8 mouse cellular contexts compared by ENCODE assay signal in the genomic region with DNA sequence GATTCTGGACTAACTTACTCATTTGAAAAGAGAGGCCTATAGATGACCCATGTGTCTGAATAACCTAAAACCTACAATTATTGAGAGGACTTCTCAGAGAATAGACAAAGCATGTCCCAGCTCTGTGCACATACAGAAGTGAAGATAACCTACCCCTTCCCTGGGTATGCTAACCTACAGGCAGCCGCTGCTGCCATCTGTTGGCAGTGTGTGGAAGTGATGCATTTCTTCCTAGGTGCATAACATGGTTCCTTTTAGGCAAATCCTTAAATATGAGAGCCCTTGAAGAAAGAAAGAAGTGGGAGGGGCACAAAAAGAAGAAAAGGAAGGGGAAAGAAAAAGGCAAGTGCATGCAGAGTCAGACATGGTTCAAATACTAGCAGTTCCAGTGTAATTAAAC. TPM values are rescaled to one million over a fixed set of nuclear protein-coding genes. Genes with fewer than 3 reads are reported as not detected.
DNase-seq lines count a peak whose midpoint lies in the region; ATAC-seq and TF ChIP-seq lines count a peak whose summit lies in the region.

No protein-coding gene starts in this region.

- H3K9me3 ChIP-seq in heart, embryonic 12.5 days (replicated peaks) = no peaks in the 10 kb centered on the region
- H3K9me3 ChIP-seq in forebrain, postnatal 0 days (ENCODE audit: low read length) = no peaks in the 10 kb centered on the region
- no peaks in the 10 kb centered on the region for H3K9me3 ChIP-seq in lung, embryonic 14.5 days (ENCODE audit: low read depth, low read length)

- no peak overlapping the region for H3K9ac ChIP-seq in heart, embryonic 12.5 days
- no peak overlapping the region for H3K9ac ChIP-seq in forebrain, postnatal 0 days
- no peak overlapping the region for H3K9ac ChIP-seq in lung, embryonic 14.5 days

- no peak overlapping the region for H3K27ac ChIP-seq in heart, embryonic 12.5 days (ENCODE audit: poor library complexity, severe bottlenecking)
- no peak overlapping the region for H3K27ac ChIP-seq in forebrain, postnatal 0 days (ENCODE audit: low read depth, low read length)
- no peak overlapping the region for H3K27ac ChIP-seq in lung, embryonic 14.5 days (ENCODE audit: low read depth)
- no peak overlapping the region for H3K27ac ChIP-seq in spleen, adult 2 months (ENCODE audit: insufficient read depth, low read length)

- H3K36me3 ChIP-seq in heart, embryonic 12.5 days = no peaks in the 10 kb centered on the region
- H3K36me3 ChIP-seq in forebrain, postnatal 0 days (ENCODE audit: insufficient read depth) = no peaks in the 10 kb centered on the region
- H3K36me3 ChIP-seq in lung, embryonic 14.5 days (ENCODE audit: insufficient read depth) = no peaks in the 10 kb centered on the region
- H3K36me3 ChIP-seq in spleen, adult 2 months (ENCODE audit: control insufficient read depth, insufficient read depth, low read length) = no peaks in the 10 kb centered on the region

- H3K4me1 ChIP-seq in heart, embryonic 12.5 days (replicated peaks) = no peaks in the 10 kb centered on the region
- H3K4me1 ChIP-seq in forebrain, postnatal 0 days (ENCODE audit: insufficient read depth) = no peaks in the 10 kb centered on the region
- no peaks in the 10 kb centered on the region for H3K4me1 ChIP-seq in lung, embryonic 14.5 days (ENCODE audit: insufficient read depth)
- H3K4me1 ChIP-seq in spleen, adult 2 months (ENCODE audit: control insufficient read depth, insufficient read depth, insufficient read length) = peaks cover 2% of the 10 kb centered on the region; the same call in 1 of the 2 replicates

- 0 out of 2 replicates have a peak, but pooled peaks cover 5% of the 10 kb centered on the region for H3K27me3 ChIP-seq in heart, embryonic 12.5 days (replicated peaks)
- no peaks in the 10 kb centered on the region for H3K27me3 ChIP-seq in forebrain, postnatal 0 days (ENCODE audit: insufficient read depth, low read length)
- no peaks in the 10 kb centered on the region for H3K27me3 ChIP-seq in lung, embryonic 14.5 days (ENCODE audit: insufficient read depth, low read length)
- H3K27me3 ChIP-seq in spleen, adult 2 months (ENCODE audit: control insufficient read depth, insufficient read depth, low read length) = no peaks in the 10 kb centered on the region

- no peak for ATAC-seq in heart, embryonic 12.5 days (ENCODE audit: insufficient number of reproducible peaks, low FRiP score)
- no peak for ATAC-seq in forebrain, postnatal 0 days
- no peak for ATAC-seq in lung, embryonic 14.5 days (ENCODE audit: insufficient read depth)

- TF ChIP-seq CTCF in forebrain, postnatal 0 days (IDR thresholded peaks at IDR 0.05; ENCODE audit: low read depth) = peak; percentile 66
- peak; percentile 80 for TF ChIP-seq CTCF in lung, embryonic 14.5 days (IDR thresholded peaks at IDR 0.05; ENCODE audit: low read depth)
- peak; percentile 74; the same call in 1 of the 2 replicates for TF ChIP-seq CTCF in spleen, adult 2 months (IDR thresholded peaks at IDR 0.05; ENCODE audit: extremely low read depth, insufficient read depth, insufficient read length, insufficient replicate concordance)

- 0% methylated on average over 1 of the region's 1 CpGs for WGBS in heart, embryonic 12.5 days
- 5% methylated on average over 1 of the region's 1 CpGs for WGBS in forebrain, postnatal 0 days
- WGBS in lung, embryonic 14.5 days = 3% methylated on average over 1 of the region's 1 CpGs
- WGBS in spleen, adult 2 months = 0% methylated on average over 1 of the region's 1 CpGs

- H3K4me2 ChIP-seq in heart, embryonic 12.5 days = no peak overlapping the region
- H3K4me2 ChIP-seq in forebrain, postnatal 0 days (ENCODE audit: low read depth) = no peak overlapping the region
- H3K4me2 ChIP-seq in lung, embryonic 14.5 days = no peak overlapping the region

- TF ChIP-seq POLR2A in spleen, adult 2 months (IDR thresholded peaks at IDR 0.05; ENCODE audit: low read depth, low read length) = no peak

- no peak overlapping the region for H3K4me3 ChIP-seq in heart, embryonic 12.5 days
- no peak overlapping the region for H3K4me3 ChIP-seq in forebrain, postnatal 0 days (ENCODE audit: low read depth, low read length)
- no peak overlapping the region for H3K4me3 ChIP-seq in lung, embryonic 14.5 days (ENCODE audit: low read depth, low read length)
- H3K4me3 ChIP-seq in spleen, adult 2 months (ENCODE audit: extremely low read depth, insufficient read depth, insufficient read length) = no peak overlapping the region

- peak; percentile 22 to 62 for DNase-seq in heart, adult 18-20 months
- DNase-seq in CD4-positive, CD25-positive, alpha-beta regulatory T cell, adult 2 months (ENCODE audit: low read depth, low spot score) = peak; percentile 83
- peak; percentile 68 for DNase-seq in brain, adult 2 months (ENCODE audit: low read depth, low spot score)
- peak; percentile 35 for DNase-seq in forebrain, postnatal 0 days
- peak; percentile 52 to 75 for DNase-seq in kidney, postnatal 25 days
- peak; percentile 81 for DNase-seq in lung, embryonic 14.5 days
- peak; percentile 31 to 56 for DNase-seq in spleen, adult 2 months (ENCODE audit: low read depth in 1 of 2, low spot score in 2 of 2)

RNA-seq across cellular contexts. Expression of a gene that starts 38.8 kb away (rescaled TPM):
- total RNA-seq in heart, adult 18-20 months (2021) = not detected
- not detected in 2 replicates for polyA plus RNA-seq in heart, embryonic 12.5 days (2016; fragmentation: Nextera tagmentation; extraction: Ambion mirVana)
- total RNA-seq in forebrain, postnatal 0 days (2014; rRNA removed) = 0.14 TPM in 1 of 2 replicates, not detected in the other
- not detected in 2 replicates for polyA plus RNA-seq in forebrain, postnatal 0 days (2015; fragmentation: Nextera tagmentation; extraction: Ambion mirVana)
- not detected in 2 replicates for polyA plus RNA-seq in lung, embryonic 14.5 days (2014; fragmentation: Nextera tagmentation; extraction: Ambion mirVana)
- polyA plus RNA-seq in spleen, adult 2 months (2012; rRNA removed) = not detected in 2 replicates

RNA-seq across cellular contexts. Expression of a gene that starts 41.1 kb away (rescaled TPM):
- total RNA-seq in heart, adult 18-20 months (2021) = 1 to 10 TPM in 1 of 2 experiments, under 1 TPM in 1; 0.77 to 1.2 TPM
- 3.9 and 5.4 TPM in 2 replicates for polyA plus RNA-seq in heart, embryonic 12.5 days (2016; fragmentation: Nextera tagmentation; extraction: Ambion mirVana)
- total RNA-seq in forebrain, postnatal 0 days (2014; rRNA removed) = 6.4 TPM in 2 replicates
- 3.5 and 3.8 TPM in 2 replicates for polyA plus RNA-seq in forebrain, postnatal 0 days (2015; fragmentation: Nextera tagmentation; extraction: Ambion mirVana)
- polyA plus RNA-seq in lung, embryonic 14.5 days (2014; fragmentation: Nextera tagmentation; extraction: Ambion mirVana) = 8.6 and 10.8 TPM in 2 replicates
- 0.52 and 0.54 TPM in 2 replicates for polyA plus RNA-seq in spleen, adult 2 months (2012; rRNA removed)

RNA-seq across cellular contexts. Expression of a gene that starts 41.3 kb away (rescaled TPM):
- total RNA-seq in heart, adult 18-20 months (2021) = under 1 TPM; 0.37 to 0.95 TPM
- 0.95 and 2.1 TPM in 2 replicates for polyA plus RNA-seq in heart, embryonic 12.5 days (2016; fragmentation: Nextera tagmentation; extraction: Ambion mirVana)
- 1.8 and 5.0 TPM in 2 replicates for total RNA-seq in forebrain, postnatal 0 days (2014; rRNA removed)
- 3.9 and 4.1 TPM in 2 replicates for polyA plus RNA-seq in forebrain, postnatal 0 days (2015; fragmentation: Nextera tagmentation; extraction: Ambion mirVana)
- 2.6 TPM in 2 replicates for polyA plus RNA-seq in lung, embryonic 14.5 days (2014; fragmentation: Nextera tagmentation; extraction: Ambion mirVana)
- 0.08 and 0.09 TPM in 2 replicates for polyA plus RNA-seq in spleen, adult 2 months (2012; rRNA removed)
